Mouse (Mus musculus) CD4-positive, CD25-positive, alpha-beta regulatory T cell, adult 2 months (primary cell): ENCODE results near the gene Tcam1.
"Not testable (repeated sequence)": the region's sequence is repeated elsewhere in the genome, so short reads cannot be mapped to it uniquely, and the experiment has no call there.

Source experiments
- DNase-seq: peaks from one replicate; pipeline ENCODE4 v3.0.0-alpha.2; 2012; ENCODE audit warnings: low read depth, low spot score

The Tcam1 gene

GRCm38 (mm10) chr11:106276454-106276853 lies at the start of gene Tcam1:
TSS of gene Tcam1 (plus strand) at chr11:106276672.
- peak; percentile 98 for DNase-seq

DNA sequence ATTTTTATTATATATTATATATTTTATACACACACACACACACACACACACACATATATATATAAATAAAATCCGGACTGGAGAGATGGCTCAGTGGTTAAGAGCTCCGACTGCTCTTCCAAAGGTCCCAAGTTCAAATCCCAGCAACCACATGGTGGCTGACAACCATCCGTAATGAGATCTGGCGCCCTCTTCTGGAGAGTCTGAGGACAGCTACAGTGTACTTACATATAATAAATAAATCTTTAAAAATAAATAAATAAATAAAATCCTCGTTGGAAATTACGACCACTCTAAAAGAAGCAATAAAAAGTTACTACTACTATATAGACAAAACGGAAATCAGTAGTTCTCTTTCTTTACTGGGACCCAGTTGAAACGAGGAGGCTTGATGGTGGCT lies 42.5 kb upstream of the Tcam1 start:
- not testable (repeated sequence) for DNase-seq

DNA sequence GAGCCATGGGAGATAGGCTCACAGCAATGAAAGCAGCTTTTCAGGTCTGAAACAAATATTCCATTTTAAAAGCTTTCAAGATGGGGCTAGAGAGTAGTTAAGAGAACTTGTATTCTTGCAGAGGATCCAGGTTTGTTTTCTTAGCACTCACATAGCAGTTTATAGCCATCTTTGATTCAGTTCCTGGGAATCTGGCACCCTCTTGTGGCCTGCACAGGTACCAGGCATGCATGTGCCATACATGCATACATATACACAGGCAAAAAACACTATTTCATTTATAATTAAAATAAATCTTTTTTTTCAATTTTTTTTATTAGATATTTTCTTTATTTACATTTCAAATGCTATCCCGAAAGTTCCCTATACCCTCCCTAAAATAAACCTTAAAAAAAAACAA lies 29.6 kb upstream of the Tcam1 start:
- DNase-seq = peak; percentile 62

DNA sequence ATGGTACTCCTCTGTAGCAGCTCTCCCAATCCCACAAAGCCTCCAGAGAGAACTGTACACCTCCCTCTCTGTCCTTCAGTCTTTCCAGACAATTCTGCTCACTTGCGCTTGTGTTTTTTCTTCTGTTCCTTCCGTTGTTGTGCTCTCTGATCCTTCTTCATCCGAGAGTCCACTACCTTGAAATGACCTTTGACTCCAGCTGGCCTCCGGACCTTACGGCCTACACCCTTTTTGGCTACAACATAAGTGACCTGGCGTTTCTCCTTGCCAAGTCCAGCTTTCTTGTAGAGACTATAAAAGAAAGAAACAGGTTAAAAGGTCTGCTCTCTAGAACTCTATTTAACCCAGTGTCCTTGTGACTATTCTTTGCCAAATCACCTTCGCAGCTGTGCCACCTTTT lies 27.1 kb upstream of the Tcam1 start:
- no peak for DNase-seq

DNA sequence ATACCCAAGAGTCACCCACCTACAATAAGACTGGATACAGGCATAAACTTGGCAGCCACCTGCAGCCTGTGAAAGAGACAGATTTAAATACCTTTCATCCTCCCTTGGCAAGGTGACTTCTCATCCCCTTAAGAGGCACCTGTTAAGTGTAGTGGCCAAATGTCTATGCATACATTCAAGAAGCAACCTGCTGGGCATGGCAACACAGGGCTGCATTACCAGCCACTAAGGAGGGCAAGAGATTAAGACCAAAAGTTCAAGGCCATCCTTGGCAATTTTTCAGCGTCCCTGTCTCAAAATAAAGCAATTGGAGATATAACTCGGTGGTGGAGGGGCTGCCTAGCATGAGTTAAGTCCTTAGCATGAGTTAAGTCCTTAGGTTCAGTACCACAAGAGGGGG lies 21.7 kb upstream of the Tcam1 start:
- no peak for DNase-seq

DNA sequence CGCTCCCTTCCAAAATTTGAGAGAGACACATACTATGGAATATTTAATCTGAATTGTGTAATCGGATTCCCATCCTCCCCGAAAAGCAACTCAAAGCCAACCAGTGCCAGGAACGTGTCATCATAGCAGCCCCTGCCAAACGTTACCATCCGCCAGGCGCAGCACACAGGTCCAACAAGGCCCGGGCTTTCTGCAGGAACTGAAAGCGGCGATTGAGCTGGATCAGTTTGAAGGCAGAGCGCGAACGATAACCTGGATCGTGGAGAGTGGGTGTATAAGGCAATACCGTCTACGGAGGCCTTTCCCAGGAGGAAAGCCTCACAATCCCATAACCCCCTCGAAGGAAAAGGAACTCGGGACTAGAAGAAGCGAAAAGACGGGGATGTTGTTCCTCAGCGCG lies 21.3 kb upstream of the Tcam1 start:
- no peak for DNase-seq

DNA sequence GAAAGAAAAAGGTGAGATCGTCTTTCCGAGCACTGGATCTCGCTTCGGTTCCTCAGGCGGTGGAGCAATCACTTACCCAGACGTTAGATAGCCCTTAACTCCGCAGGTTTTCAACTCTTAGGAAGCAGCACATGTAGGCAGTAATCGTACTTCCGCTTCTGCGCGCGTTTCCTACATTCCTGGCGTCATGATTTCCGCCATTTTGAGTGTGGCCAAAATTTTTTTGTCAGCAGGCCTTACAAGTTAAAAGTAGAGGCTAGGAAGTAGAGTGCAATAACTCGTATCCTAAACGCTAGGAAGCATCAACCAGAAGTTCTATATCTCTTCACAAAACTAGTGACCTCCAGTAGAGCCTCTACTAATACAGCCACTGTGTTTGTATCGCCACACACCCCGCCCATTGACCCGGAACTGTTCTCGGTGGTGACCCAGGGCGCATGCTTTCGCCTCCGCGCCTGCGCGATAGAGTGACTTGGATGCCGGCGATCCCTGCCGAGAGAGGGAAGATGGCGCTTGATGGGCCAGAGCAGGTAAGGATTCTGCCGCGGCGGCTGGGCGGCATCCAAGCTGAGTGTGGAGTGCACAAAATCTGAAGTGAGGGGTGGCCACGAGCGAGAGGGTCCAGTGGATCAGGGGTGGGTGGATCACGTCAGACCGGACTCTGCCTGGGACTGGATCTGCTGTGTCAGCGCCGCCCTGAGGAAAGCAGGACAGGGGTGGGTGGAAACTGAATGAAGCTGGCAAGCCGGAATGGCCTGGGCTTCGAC lies 20.6 kb upstream of the Tcam1 start, which contains the start of the genes Ftsj3 and Psmc5:
Ftsj3 (minus strand) TSS at position 395 of the 767 bp plus-strand sequence.
Psmc5 (plus strand) TSS at position 470 of the 767 bp plus-strand sequence.
- peak; percentile 98 for DNase-seq

GRCm38 (mm10) chr11:106256775-106257174 lies 19.7 kb upstream of the Tcam1 start:
- no peak for DNase-seq

- DNase-seq = no peak
These were observed 15.5 kb upstream of the Tcam1 start for GRCm38 (mm10) chr11:106260826-106261450.

GRCm38 (mm10) chr11:106263963-106264362 lies 12.5 kb upstream of the Tcam1 start:
- DNase-seq = no peak

- DNase-seq = no peak
These were observed 11.5 kb upstream of the Tcam1 start for GRCm38 (mm10) chr11:106264988-106265387.

DNA sequence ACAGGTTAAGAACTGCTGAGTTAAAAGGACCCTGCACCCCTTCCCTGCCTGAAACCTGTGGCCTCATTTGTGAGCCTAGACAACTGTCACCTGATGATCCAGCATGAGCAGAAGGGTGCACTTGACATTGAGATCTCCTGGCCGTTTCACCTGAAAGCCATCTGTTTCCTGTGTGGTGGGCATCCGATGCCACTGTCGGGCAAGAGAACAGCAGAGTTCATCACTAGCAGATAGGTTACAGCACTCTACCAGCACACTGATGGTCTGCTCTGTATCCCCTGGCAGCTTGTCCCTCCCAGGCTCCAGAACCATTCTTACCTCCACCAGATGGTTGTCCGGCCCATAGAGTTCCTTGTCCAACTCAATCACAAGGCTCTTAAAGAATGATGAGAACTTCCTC lies 10.9 kb upstream of the Tcam1 start:
- no peak for DNase-seq

DNA sequence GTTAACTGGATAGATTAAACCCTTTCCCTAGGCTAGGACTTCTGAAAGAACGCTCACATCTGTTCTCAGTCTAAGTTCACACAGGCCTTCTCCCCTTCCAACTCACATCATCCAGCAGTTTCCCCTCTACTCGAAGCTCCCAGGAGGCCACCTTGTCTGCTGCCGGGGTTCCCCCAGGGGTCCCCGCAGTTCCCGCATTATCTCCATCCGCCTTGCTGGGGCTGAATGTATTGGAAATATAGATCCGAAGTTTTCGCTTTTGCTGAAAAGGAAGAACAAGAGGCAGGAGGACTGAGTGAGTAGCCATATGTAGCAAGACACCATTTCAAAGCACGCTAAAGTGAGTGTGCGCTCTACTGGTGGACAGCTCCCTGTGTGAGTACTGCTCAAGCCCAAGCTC lies 10.0 kb upstream of the Tcam1 start:
- no peak for DNase-seq

DNA sequence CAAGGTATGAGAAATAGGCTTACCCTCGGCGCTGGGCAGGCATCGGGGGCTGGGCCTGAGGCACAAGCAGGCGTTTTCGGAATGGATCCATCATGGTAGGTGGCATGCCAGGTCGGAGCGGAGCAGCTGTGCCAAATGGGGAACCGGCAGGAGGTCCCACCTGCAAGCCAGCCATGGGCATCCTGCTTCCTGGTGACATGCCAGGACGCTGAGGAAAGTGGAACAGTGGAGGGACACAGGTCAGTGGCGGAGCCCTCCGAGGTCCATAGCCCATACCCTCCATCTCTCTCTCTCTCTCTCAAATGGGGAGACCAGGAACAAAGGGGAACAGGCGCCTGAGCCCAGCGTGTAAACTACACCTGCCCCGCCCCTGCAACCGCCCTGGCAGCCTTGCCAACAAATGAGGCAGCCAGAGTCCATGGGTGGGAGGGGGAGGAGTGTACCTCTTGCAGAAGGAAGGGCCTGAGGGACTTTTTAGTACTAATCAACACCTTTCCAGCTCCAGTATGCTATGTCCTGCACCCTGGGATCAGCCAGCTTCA lies 9.1 kb upstream of the Tcam1 start:
- DNase-seq = no peak

DNA sequence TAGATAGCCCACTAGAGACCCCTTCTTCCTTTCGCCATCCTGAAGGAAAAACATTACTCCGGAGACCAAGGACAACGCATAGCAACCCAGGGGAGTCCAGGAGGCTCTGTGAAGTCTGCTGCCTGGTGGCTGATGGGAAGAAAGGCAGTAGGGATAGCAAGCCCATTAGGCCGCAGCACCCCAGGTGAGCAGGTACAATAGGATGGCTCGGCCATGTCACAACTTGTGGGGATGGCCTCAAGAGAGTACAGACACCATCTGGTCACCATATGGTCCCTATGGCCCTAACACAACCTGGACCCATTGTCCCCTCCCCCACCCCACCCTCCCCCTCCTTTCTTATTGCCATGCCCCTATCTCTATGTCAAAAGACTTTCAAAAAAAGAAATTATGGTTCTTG lies 8.6 kb upstream of the Tcam1 start:
- no peak for DNase-seq

- DNase-seq = no peak
These were observed 8.0 kb upstream of the Tcam1 start for GRCm38 (mm10) chr11:106268326-106269059.

DNA sequence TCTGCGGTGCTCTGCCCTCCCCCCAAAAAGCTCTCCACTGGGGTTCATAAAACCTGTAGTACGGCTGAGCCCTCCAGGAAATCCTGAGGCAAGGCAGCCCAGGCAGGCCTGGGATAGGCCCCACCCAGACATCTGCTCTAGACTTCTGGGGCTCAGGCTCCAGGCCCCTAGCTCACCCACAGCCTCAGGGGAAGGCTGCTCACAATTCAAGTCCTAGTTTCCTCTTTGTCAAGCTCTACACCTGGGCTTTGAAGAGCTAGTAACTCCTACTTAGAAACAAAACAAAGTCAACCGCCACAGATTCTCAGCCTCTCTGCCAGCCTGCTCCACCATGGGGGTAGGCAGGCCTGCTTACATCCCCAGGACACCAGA lies 7.4 kb upstream of the Tcam1 start:
- peak; percentile 31 for DNase-seq

- DNase-seq = no peak
These were observed 5.2 kb upstream of the Tcam1 start for GRCm38 (mm10) chr11:106271131-106271793.

- no peak for DNase-seq
These were observed 4.5 kb upstream of the Tcam1 start for GRCm38 (mm10) chr11:106271794-106272643.

- DNase-seq = peak; percentile 97
These were observed 3.7 kb upstream of the Tcam1 start, which contains the start of gene Smarcd2 for GRCm38 (mm10) chr11:106272644-106273310. TSS of gene Smarcd2 (minus strand) at chr11:106272972.
